Mouse (Mus musculus) CD4-positive naive resting alpha-beta T cell, adult 76 days (primary cell): ENCODE results near the gene Alx1. TPM values are rescaled to one million over a fixed set of nuclear protein-coding genes. Genes with fewer than 3 reads are reported as not detected.

Experiments
- total RNA-seq: library from RNA; stranded (reverse); gene quantifications from one replicate; pipeline ENCODE4 v1.2.4, GENCODE M21; 2023

The Alx1 gene
- total RNA-seq = not detected

DNA sequence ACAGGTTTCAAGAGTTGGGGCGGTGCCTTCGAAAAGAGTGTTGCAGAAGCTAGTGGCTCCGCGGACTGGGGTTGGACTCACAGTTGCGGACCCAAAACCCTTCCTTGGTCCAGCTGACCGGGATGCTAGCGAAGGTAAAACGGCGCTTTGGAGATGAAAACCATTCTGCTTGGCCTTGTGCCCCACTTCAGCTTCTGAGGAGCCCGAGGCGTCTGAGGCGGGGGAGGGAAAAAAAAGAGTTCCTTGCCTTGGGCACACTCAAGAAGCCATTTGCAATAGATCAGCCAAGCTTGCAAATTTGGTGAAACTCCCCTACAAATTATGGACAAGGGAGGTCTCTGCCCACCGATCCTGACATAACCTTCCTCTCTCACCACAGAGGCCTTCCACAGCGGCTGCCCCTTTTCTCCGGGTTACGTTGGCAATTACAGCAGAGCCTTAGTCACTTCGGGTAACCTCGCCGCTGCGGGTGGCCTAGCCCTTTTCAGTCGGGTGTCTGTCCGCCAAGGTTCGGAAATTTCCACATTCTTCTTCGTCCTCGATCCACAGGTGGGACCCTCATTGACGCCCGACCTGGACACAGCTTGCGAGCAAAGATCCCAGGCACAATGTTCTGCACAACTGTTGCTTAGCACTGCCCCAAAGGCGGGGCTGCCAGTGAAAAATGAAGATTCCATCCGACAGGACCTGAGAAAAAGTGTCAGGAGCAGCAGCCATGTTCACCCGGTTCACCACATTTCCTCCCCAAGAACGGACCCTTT is at the start of gene Alx1:
Alx1 (minus strand) TSS at position 486 of the 761 bp plus-strand sequence.

Other genes starting within 250 kb of the Alx1 start
- gene Lrriq1, start 206.1 kb upstream of the Alx1 start, total RNA-seq = not detected